Mouse (Mus musculus): ENCODE data around the gene Npy2r. TPM values are rescaled to one million over a fixed set of nuclear protein-coding genes. Genes with fewer than 3 reads are reported as not detected.

The Npy2r gene
- total RNA-seq (2021), result 10 to 100 TPM; 40.5 to 41.7 TPM
- long read RNA-seq, experiment 1, transcript Npy2r-204 (2 exons, 1,689 nt), result major isoform, 13 of 29 reads
- long read RNA-seq, experiment 1, transcript Npy2r-202 (2 exons, 3,325 nt), result minor isoform, 10 of 29 reads
- long read RNA-seq, experiment 1, partial matches to known transcripts, result 1 of 29 reads
- long read RNA-seq, experiment 1, other reads (novel, unspliced or antisense), result 3 of 29 reads
- long read RNA-seq, experiment 2, transcript Npy2r-201 (2 exons, 3,364 nt), result minor isoform, 5 of 66 reads
- long read RNA-seq, experiment 2, transcript Npy2r-204 (2 exons, 1,689 nt), result major isoform, 37 of 66 reads
- long read RNA-seq, experiment 2, transcript Npy2r-202 (2 exons, 3,325 nt), result minor isoform, 20 of 66 reads
- long read RNA-seq, experiment 2, partial matches to known transcripts, result 0 of 66 reads
- long read RNA-seq, experiment 2, other reads (novel, unspliced or antisense), result 4 of 66 reads

DNA sequence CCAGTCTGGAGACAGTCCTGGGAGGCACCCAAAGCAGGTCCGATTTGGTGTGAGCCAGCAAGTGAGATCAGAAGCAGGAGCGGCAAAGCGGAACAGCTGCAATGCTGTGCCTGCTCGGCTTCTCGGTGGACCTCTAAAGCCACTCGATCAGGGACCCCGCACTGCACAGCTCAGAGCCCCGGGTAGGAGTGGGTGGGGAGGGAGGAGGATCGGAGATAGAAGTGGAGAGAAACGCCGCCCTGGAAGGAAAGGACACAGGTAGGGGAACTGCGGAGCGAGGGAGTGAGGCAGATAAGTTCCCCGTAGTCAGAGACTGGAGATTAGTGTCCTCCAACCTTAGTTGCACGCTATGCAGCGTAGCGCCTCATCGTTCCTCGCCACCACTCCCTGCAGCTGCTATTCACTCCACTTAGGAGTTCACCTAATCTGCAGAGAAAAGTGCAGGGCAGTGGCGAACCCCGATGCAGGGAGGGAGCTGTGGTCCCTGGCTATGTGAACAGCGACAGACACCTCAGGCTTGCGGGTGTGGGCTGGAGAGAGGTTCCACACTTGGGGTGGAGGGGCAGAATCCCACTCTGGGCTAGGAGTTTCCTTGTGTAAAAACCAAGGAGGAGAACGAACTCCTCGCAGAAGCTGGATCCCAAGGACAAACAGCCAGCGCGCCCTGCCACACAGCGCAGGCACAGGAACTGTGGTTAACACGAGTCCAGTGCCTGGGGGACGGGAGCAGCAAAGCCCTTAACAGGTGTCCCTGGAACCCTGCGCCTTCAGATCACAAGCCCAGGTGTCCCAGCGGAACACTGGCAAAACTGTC lies at the start of gene Npy2r:
TSS of gene Npy2r (minus strand) at position 177 of the 814 bp plus-strand sequence.
- TF ChIP-seq CTCF (conservative IDR thresholded peaks at IDR 0.05), result no peak
- peak within 1 kb of the TSS; percentile 56 for H3K4me3 ChIP-seq
- peak within 1 kb of the TSS; percentile 90 for H3K27ac ChIP-seq
- peak in 1 of 2 experiments; percentile 31 for DNase-seq (ENCODE audit: low spot score in 2 of 2)

DNA sequence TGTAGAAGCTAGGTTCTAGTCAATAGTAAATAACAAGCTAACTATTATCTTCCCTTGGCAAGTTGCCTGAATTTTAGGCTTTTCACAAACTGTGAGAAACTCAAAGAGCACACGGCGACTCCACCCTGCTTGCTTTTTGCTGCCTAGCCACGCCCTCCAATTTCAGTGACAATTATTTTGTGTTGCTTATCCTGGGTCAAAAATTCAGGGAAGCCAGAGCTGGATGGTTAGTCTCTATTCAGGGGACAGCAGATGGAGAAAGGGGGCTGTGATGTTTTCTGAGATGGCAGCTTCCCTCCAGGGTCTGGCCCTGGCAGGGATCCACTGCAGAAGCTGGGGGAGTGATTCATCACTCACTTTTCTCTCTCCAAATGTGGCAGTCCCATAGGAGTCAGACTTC lies 9.9 kb upstream of the Npy2r start:
- Histone ChIP-seq H3K4me3 (no peak overlapping the region), H3K27ac (no peak overlapping the region)
- DNase-seq (ENCODE audit: low spot score in 2 of 2), result peak in 1 of 2 experiments; percentile 37
- no peak for TF ChIP-seq CTCF (conservative IDR thresholded peaks at IDR 0.05)

DNA sequence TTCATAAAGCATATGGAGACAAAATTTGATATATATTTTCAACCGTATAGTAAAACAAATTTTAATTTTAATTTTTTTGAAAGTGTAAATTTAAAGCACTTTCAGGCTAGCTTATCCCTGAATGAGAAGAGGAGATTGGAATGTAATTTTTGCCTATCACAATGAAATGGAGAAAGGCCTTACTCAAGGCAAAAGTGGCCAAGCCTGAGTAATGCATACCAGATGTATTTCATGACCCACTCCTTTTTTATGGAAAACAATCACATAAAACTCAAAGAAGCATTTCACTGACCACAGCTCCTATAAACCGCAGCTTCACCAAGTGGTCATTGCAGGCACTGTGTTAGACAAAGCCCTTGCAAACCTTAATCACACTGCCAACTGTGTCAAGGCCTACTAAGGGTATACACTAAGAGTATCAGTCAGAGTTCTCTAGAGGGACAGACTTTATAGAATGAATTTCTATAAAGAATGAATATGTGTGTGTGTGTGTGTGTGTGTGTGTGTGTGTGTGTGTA lies 8.5 kb upstream of the Npy2r start:
- TF ChIP-seq CTCF (conservative IDR thresholded peaks at IDR 0.05), result no peak
- H3K4me3 ChIP-seq, result no peak overlapping the region
- DNase-seq (ENCODE audit: low spot score in 2 of 2), result no peak
- no peak overlapping the region for H3K27ac ChIP-seq

DNA sequence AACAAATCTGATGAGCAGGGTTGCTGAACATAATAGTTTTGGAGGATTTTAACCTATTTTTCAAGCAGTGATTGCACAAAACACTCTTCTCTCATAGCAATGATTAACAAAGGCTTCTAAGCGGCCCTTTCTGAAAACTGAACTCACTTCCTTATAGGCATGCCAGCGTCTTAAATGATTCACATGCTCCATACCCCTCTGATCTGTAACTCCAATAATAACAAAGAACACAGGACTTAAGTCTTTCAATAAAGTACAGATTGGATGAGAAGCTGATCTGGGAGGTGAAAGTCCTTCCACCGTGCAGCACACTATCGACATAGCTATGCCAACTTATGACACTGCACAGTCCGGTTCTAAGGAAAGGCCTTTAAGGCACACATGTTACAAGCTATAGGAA lies 2.0 kb upstream of the Npy2r start:
- DNase-seq (ENCODE audit: low spot score in 2 of 2), result no peak
- no peak for TF ChIP-seq CTCF (conservative IDR thresholded peaks at IDR 0.05)
- Histone ChIP-seq H3K4me3 (no peak overlapping the region), H3K27ac (no peak overlapping the region)

DNA sequence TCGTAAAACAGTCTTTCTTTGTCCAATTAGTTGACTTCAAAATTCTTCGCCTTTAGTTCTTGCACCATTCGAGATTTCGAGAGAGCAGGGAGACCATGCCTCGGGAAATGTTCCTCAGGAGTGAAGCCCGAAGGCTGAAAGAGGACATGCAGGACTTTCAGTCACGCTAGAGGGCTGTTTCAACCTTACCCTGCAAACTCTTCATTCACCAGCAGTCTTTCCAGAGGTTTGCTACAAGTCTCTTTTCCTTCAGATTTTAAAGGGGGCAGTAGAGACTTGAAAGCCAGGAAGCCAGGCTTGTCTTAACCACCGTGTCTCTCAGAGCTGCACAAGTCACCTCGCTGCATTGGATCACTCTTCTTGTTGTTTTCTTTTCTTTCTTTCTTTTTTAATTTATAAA lies 869 bp upstream of the Npy2r start:
- DNase-seq (ENCODE audit: low spot score in 2 of 2), result no peak
- Histone ChIP-seq H3K4me3 (peak overlapping the region; percentile 56), H3K27ac (peak overlapping the region; percentile 90)
- peak; percentile 67 for TF ChIP-seq CTCF (conservative IDR thresholded peaks at IDR 0.05)

DNA sequence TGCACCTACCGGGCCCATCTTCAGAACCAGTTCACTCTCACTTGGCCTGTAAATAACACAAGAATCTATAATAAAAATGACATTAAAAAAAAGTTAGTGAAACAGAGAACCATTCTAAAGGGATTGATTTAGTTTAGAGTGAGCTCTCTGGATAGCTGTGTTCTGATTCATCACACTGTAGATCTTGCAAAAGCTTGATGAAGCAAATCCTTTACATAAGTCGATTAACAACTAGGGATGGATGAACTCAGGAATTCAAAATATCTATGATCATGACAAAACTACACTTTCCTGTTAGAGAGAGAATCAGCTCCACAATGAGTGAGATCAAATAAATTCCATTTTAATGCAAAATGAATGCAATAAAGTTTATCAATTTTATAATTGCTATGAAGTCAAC lies 6.4 kb downstream of the Npy2r start:
- DNase-seq (ENCODE audit: low spot score in 2 of 2), result no peak
- peak overlapping the region; percentile 78; the same call in 1 of the 2 replicates for H3K27ac ChIP-seq
- TF ChIP-seq CTCF (conservative IDR thresholded peaks at IDR 0.05), result no peak
- no peak overlapping the region for H3K4me3 ChIP-seq

DNA sequence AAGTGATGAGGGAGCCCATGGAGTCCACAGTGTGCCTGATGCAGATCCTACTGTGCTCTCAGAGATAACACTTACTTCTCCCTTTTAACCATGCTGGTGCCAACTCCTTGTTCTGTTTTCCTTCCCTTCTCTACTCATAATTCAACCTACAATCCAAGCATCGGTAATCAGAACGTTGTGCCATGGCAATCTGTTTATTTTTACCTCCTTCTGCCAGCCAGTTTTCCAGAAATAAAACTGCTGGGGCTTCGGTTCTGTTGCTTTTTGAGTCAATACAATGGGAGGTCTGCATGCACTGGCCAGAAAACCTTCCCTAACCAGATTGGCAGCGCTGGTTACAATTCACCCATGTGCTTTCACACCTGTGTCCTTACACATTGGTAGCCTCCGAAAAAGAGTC lies 7.9 kb downstream of the Npy2r start:
- no peak for TF ChIP-seq CTCF (conservative IDR thresholded peaks at IDR 0.05)
- peak; percentile 39 to 58 for DNase-seq (ENCODE audit: low spot score in 2 of 2)
- H3K27ac ChIP-seq, result peak overlapping the region; percentile 78
- H3K4me3 ChIP-seq, result no peak overlapping the region

DNA sequence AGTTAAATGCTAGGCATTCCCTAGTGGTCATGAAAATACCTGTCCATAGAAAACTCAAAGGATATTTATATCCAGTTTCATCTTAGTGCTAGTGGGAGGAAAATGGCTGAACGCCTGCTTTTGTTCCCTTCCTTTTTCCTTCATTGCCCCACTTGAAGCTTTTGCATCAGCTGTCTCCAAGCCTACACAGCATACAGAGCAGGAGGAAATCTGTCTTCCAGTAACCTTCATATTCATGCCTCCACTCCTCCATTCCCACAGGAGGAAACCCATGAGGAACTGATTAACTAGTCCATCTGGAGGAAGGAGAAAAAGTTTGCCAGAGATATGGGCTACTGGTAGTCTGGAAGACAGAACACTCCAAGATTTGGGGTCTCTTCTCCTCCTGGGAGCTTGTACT lies 23.1 kb downstream of the Npy2r start:
- no peak for DNase-seq (ENCODE audit: low spot score in 2 of 2)

DNA sequence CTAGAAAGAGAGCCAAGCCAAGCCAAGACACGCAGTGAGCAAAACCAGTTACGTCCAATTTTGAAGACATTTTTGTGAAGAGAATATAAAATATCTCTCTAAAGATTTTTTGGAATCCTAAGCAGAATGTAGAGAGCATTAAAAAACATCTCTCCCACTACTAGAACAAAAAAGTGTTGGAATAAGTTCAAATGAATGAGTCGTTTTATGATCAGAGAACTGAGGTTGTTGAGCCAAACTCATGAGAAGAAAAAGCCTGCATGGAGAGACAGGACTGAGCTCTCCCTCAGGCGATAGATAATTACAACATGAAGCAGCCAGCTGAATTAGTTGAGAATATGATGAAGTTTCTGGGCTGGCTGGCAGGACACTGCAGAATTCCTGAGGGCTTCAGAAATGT lies 49.9 kb downstream of the Npy2r start:
- TF ChIP-seq CTCF (conservative IDR thresholded peaks at IDR 0.05), result no peak
- no peak for DNase-seq (ENCODE audit: low spot score in 2 of 2)
- no peak overlapping the region for H3K4me3 ChIP-seq
- H3K27ac ChIP-seq, result 0 out of 2 replicates have a peak overlapping the region, but pooled peaks have one; percentile 10

More for the DNA sequence above, 23.1 kb downstream of the Npy2r start:
- Histone ChIP-seq H3K27ac (no peak overlapping the region), H3K4me3 (no peak overlapping the region)
- no peak for TF ChIP-seq CTCF (conservative IDR thresholded peaks at IDR 0.05)

Other genes with a start within 250 kb of the Npy2r start
- gene Map9, start 190.0 kb downstream of the Npy2r start, total RNA-seq (2021), result 10 to 100 TPM; 73.7 to 81.2 TPM

Measured in layer of hippocampus, adult 2 months (tissue).